Mouse (Mus musculus): Measurements from ENCODE around the gene Clcn5.

GRCm38 (mm10) chrX:7292151-7292768 is 26.9 kb downstream of the Clcn5 start:
- no peak for TF ChIP-seq CTCF (IDR thresholded peaks at IDR 0.05; ENCODE audit: low read depth)
- TF ChIP-seq EP300 (IDR thresholded peaks at IDR 0.05; ENCODE audit: low read depth) = no peak
